Mouse (Mus musculus) liver, postnatal 0 days (tissue): ENCODE measurements around the gene Bhlha15. TPM values are rescaled to one million over a fixed set of nuclear protein-coding genes. Genes with fewer than 3 reads are reported as not detected.

ENCODE experiments used
- ATAC-seq: fragments of 200-750 bp; cut with Nextera tagmentation; 2 replicates; pipeline ENCODE4 v1.8.0; 2017; ENCODE audit warnings: mild to moderate bottlenecking, moderate library complexity
- DNase-seq: peaks from one replicate; pipeline ENCODE4 v3.0.0-alpha.2; 2016
- H3K27ac ChIP-seq: fragments of 300-500 bp; sonication (generic); 2 replicates; pipeline ENCODE4 v1.5.1; 2014; ENCODE audit warnings: antibody characterized with exemption, moderate library complexity, mild to moderate bottlenecking, low read depth
- H3K27me3 ChIP-seq: fragments of 300-500 bp; sonication (generic); 2 replicates; pipeline ENCODE4 v1.6.1; 2014; ENCODE audit warnings: low read length, control low read depth, mixed read lengths; ENCODE audit not compliant: insufficient read depth
- H3K36me3 ChIP-seq: fragments of 300-500 bp; sonication (generic); replicated peaks from 2 replicates; pipeline ENCODE4 v1.6.1; 2014; ENCODE audit warnings: mild to moderate bottlenecking, control low read depth, low read length, moderate library complexity, mixed read lengths; ENCODE audit not compliant: insufficient read depth
- H3K4me1 ChIP-seq: fragments of 300-500 bp; sonication (generic); 2 replicates; pipeline ENCODE4 v1.6.1; 2014; ENCODE audit warnings: antibody characterized with exemption, mild to moderate bottlenecking, control low read depth; ENCODE audit not compliant: insufficient read depth
- H3K4me2 ChIP-seq: fragments of 300-500 bp; sonication (generic); 2 replicates; pipeline ENCODE4 v1.6.1; 2014; ENCODE audit warnings: low read depth, mild to moderate bottlenecking, low read length, moderate library complexity, mixed read lengths
- H3K4me3 ChIP-seq: fragments of 300-500 bp; sonication (generic); 2 replicates; pipeline ENCODE4 v1.5.1; 2014; ENCODE audit warnings: low read depth, low read length
- H3K9ac ChIP-seq: fragments of 300-500 bp; sonication (generic); replicated peaks from 2 replicates; pipeline ENCODE4 v1.6.1; 2014; ENCODE audit warnings: mild to moderate bottlenecking, moderate library complexity
- H3K9me3 ChIP-seq: fragments of 300-500 bp; sonication (generic); 2 replicates; pipeline ENCODE4 v1.6.1; 2016; ENCODE audit warnings: mild to moderate bottlenecking, control low read depth, low read length, mixed read lengths
- CTCF ChIP-seq: sonication (generic); IDR thresholded peaks from 2 replicates; pipeline ENCODE4 v1.5.1; 2016; ENCODE audit warnings: antibody characterized with exemption, low read depth
- EP300 ChIP-seq: IDR thresholded peaks from 2 replicates; pipeline ENCODE4 v1.6.1; 2016; ENCODE audit warnings: antibody characterized with exemption, low read depth, mild to moderate bottlenecking
- WGBS: fragments of 180-500 bp; shearing (Covaris S2); extraction: QIAGEN DNeasy Blood & Tissue Kit; methylation state at CpG from one replicate; pipeline ENCODE4 v1.1.7; 2014; ENCODE audit not compliant: insufficient replicate concordance; 5-methylcytosine and 5-hydroxymethylcytosine counted together
- polyA plus RNA-seq: library from polyadenylated mRNA; unstranded; fragments of >200 nt; fragmentation: Nextera tagmentation; extraction: Ambion mirVana; gene quantifications from 2 replicates; pipeline ENCODE4 v1.2.1, GENCODE M21; 2015

Gene Bhlha15
- polyA plus RNA-seq, 1 experiment from 2014 or later, result 0.16 TPM

GRCm38 (mm10) chr5:144231410-144231809 is 41.3 kb downstream of the Bhlha15 start:
- 62% methylated on average over 1 of the region's 1 CpGs for WGBS
- H3K4me2 ChIP-seq, result no peak overlapping the region
- H3K4me3 ChIP-seq, result no peak overlapping the region
- H3K27ac ChIP-seq, result no peak overlapping the region
- no peaks in the 10 kb centered on the region for H3K4me1 ChIP-seq
- H3K27me3 ChIP-seq, result no peaks in the 10 kb centered on the region
- H3K9ac ChIP-seq, result no peak overlapping the region
- TF ChIP-seq EP300, result no peak
- peak; percentile 58 for TF ChIP-seq CTCF
- H3K9me3 ChIP-seq, result no peaks in the 10 kb centered on the region
- H3K36me3 ChIP-seq, result no peaks in the 10 kb centered on the region
- DNase-seq (no peak), ATAC-seq (no peak)

- no peak overlapping the region for H3K9ac ChIP-seq
- 74% methylated on average over 5 of the region's 5 CpGs for WGBS
- no peak overlapping the region for H3K4me3 ChIP-seq
- H3K27me3 ChIP-seq, result no peaks in the 10 kb centered on the region
- DNase-seq (no peak), ATAC-seq (no peak)
- no peaks in the 10 kb centered on the region for H3K36me3 ChIP-seq
- no peak overlapping the region for H3K4me2 ChIP-seq
- H3K4me1 ChIP-seq, result no peaks in the 10 kb centered on the region
- H3K27ac ChIP-seq, result no peak overlapping the region
- no peaks in the 10 kb centered on the region for H3K9me3 ChIP-seq
- TF ChIP-seq CTCF (no peak), EP300 (no peak)
Observed at GRCm38 (mm10) chr5:144232531-144232930, 42.4 kb downstream of the Bhlha15 start.

- Histone ChIP-seq H3K36me3 (no peaks in the 10 kb centered on the region), H3K27me3 (no peaks in the 10 kb centered on the region), H3K9me3 (no peaks in the 10 kb centered on the region), H3K4me2 (no peak overlapping the region), H3K4me3 (no peak overlapping the region), H3K27ac (no peak overlapping the region), H3K9ac (no peak overlapping the region), H3K4me1 (no peaks in the 10 kb centered on the region)
- DNase-seq (no peak), ATAC-seq (no peak)
- WGBS, result 58% methylated on average over 6 of the region's 6 CpGs
- TF ChIP-seq EP300 (no peak), CTCF (no peak)
Observed at GRCm38 (mm10) chr5:144234222-144234621, 44.1 kb downstream of the Bhlha15 start.

- 80% methylated on average over 7 of the region's 7 CpGs for WGBS
- H3K4me2 ChIP-seq, result no peak overlapping the region
- H3K4me3 ChIP-seq, result no peak overlapping the region
- no peaks in the 10 kb centered on the region for H3K9me3 ChIP-seq
- H3K4me1 ChIP-seq, result no peaks in the 10 kb centered on the region
- H3K27ac ChIP-seq, result no peak overlapping the region
- no peak for TF ChIP-seq EP300
- no peak for TF ChIP-seq CTCF
- ATAC-seq, result no peak
- no peak overlapping the region for H3K9ac ChIP-seq
- no peaks in the 10 kb centered on the region for H3K36me3 ChIP-seq
- DNase-seq, result no peak
- no peaks in the 10 kb centered on the region for H3K27me3 ChIP-seq
Observed at GRCm38 (mm10) chr5:144234714-144235113, 44.6 kb downstream of the Bhlha15 start.

DNA sequence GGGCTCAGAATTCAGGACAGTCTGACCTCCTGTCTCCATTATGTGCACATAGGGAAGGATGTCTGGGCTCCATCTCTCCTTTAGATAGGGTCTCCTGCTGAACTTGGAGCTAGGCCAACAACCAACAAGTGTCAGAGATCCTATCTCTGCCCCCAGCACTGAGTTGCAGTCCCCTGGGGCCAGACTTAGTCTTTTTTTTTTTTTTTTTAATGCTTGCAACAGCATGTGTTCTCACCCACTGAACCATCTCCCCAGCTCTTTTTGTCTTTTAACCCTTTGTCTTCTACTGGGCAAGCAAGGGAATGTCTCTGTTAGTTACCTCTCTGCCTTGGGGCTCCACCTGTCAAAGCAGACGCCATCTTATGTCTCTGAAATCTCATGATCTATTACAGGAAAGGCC is 48.9 kb downstream of the Bhlha15 start:
- Histone ChIP-seq H3K36me3 (no peaks in the 10 kb centered on the region), H3K4me1 (no peaks in the 10 kb centered on the region), H3K9ac (no peak overlapping the region), H3K4me3 (no peak overlapping the region), H3K9me3 (no peaks in the 10 kb centered on the region), H3K4me2 (no peak overlapping the region), H3K27ac (no peak overlapping the region), H3K27me3 (no peaks in the 10 kb centered on the region)
- WGBS, result 76% methylated on average over 1 of the region's 1 CpGs
- TF ChIP-seq CTCF (no peak), EP300 (no peak)
- ATAC-seq, result no peak
- no peak for DNase-seq

Other genes with a start within 250 kb of the Bhlha15 start
- gene Ccz1, start 175.4 kb upstream of the Bhlha15 start, polyA plus RNA-seq, result 30.5 and 31.5 TPM in 2 replicates
- not detected in 2 replicates for gene Ocm, start 163.6 kb upstream of the Bhlha15 start, polyA plus RNA-seq
- 1.1 and 1.2 TPM in 2 replicates for gene Lmtk2, start 89.8 kb upstream of the Bhlha15 start, polyA plus RNA-seq
- gene Tecpr1, start 33.3 kb downstream of the Bhlha15 start, polyA plus RNA-seq, result 2.1 and 2.5 TPM in 2 replicates
- gene Bri3, start 54.2 kb downstream of the Bhlha15 start, polyA plus RNA-seq, result 51.1 and 53.0 TPM in 2 replicates
- gene Baiap2l1, start 167.8 kb downstream of the Bhlha15 start, polyA plus RNA-seq, result 12.3 and 13.3 TPM in 2 replicates